Mouse (Mus musculus) heart, postnatal 25 days (tissue): ENCODE measurements around the gene Insr. TPM values are rescaled to one million over a fixed set of nuclear protein-coding genes. Genes with fewer than 3 reads are reported as not detected.
A peak's percentile ranks its signal among the peaks of the same experiment; 100 is the strongest.
"Not testable (repeated sequence)": the region's sequence is repeated elsewhere in the genome, so short reads cannot be mapped to it uniquely, and the experiment has no call there.

Experiments used
- DNase-seq: peaks from one replicate; pipeline ENCODE4 v3.0.0; 2022; ENCODE audit warnings: low spot score
- intact Hi-C: fragments of 180-260 bp; cut with DNase I; formaldehyde crosslinking; loops from one replicate; pipeline ENCODE4 v1.15.1; 2025
- total RNA-seq, 2 experiments: library from RNA; stranded (reverse); gene quantifications; 2 replicates each; pipeline ENCODE4 v1.2.3; 2021

Gene Insr
- total RNA-seq, result 100 to 1,000 TPM; 118 to 122 TPM

- peak; percentile 82 for DNase-seq
- intact Hi-C loops, result loop anchor here (2.0 to 5.0 kb wide), 3 partner anchors 42 to 64 kb away; no protein-coding TSS in a partner anchor
Measured at GRCm38 (mm10) chr8:3278934-3279720, at the start of gene Insr. TSS of gene Insr (minus strand) at chr8:3279617.

GRCm38 (mm10) chr8:3327538-3328245, 48.3 kb upstream of the Insr start:
- intact Hi-C loops, result no loop called here
- no peak for DNase-seq

GRCm38 (mm10) chr8:3327056-3327455, 47.6 kb upstream of the Insr start:
- no peak for DNase-seq
- intact Hi-C loops, result no loop called here

- no peak for DNase-seq
- intact Hi-C loops, result no loop called here
Measured at GRCm38 (mm10) chr8:3324253-3324652, 44.8 kb upstream of the Insr start.

- intact Hi-C loops, DNase-seq: not testable (repeated sequence)
Measured at GRCm38 (mm10) chr8:3319267-3319666, 39.9 kb upstream of the Insr start.

- DNase-seq, result no peak
- intact Hi-C loops, result no loop called here
Measured at GRCm38 (mm10) chr8:3316585-3316984, 37.2 kb upstream of the Insr start.

GRCm38 (mm10) chr8:3314345-3314744, 34.9 kb upstream of the Insr start:
- no peak for DNase-seq
- intact Hi-C loops, result no loop called here

- no peak for DNase-seq
- intact Hi-C loops, result no loop called here
Measured at GRCm38 (mm10) chr8:3313843-3314242, 34.4 kb upstream of the Insr start.

GRCm38 (mm10) chr8:3313417-3313816, 34.0 kb upstream of the Insr start:
- DNase-seq, intact Hi-C loops: not testable (repeated sequence)

- intact Hi-C loops, result no loop called here
- DNase-seq, result no peak
Measured at GRCm38 (mm10) chr8:3311482-3311881, 32.1 kb upstream of the Insr start.

GRCm38 (mm10) chr8:3309636-3310035, 30.2 kb upstream of the Insr start:
- intact Hi-C loops, result no loop called here
- DNase-seq, result no peak

- intact Hi-C loops, DNase-seq: not testable (repeated sequence)
Measured at GRCm38 (mm10) chr8:3308205-3308800, 28.9 kb upstream of the Insr start.

GRCm38 (mm10) chr8:3302131-3302530, 22.7 kb upstream of the Insr start:
- DNase-seq, result no peak

GRCm38 (mm10) chr8:3299322-3299721, 19.9 kb upstream of the Insr start:
- intact Hi-C loops, result no loop called here
- no peak for DNase-seq

More at GRCm38 (mm10) chr8:3302131-3302530, 22.7 kb upstream of the Insr start:
- intact Hi-C loops, result no loop called here

- intact Hi-C loops, result no loop called here
- no peak for DNase-seq
Measured at GRCm38 (mm10) chr8:3285824-3286223, 6.4 kb upstream of the Insr start.

GRCm38 (mm10) chr8:3284656-3285055, 5.2 kb upstream of the Insr start:
- intact Hi-C loops, result no loop called here
- no peak for DNase-seq

- intact Hi-C loops, result no loop called here
- no peak for DNase-seq
Measured at GRCm38 (mm10) chr8:3281296-3281695, 1.9 kb upstream of the Insr start.

GRCm38 (mm10) chr8:3280266-3280910, 971 bp upstream of the Insr start:
- intact Hi-C loops, result no loop called here
- no peak for DNase-seq

- intact Hi-C loops, result loop anchor here (2.0 to 5.0 kb wide), 3 partner anchors 42 to 65 kb away; no protein-coding TSS in a partner anchor
- DNase-seq, result no peak
Measured at GRCm38 (mm10) chr8:3279721-3280077, 282 bp upstream of the Insr start.

GRCm38 (mm10) chr8:3278181-3278820, 1.1 kb downstream of the Insr start:
- intact Hi-C loops, result loop anchor here (2.0 to 5.0 kb wide), 3 partner anchors 41 to 64 kb away; no protein-coding TSS in a partner anchor
- DNase-seq, result no peak
